Mouse (Mus musculus) forebrain, embryonic 10.5 days (tissue): ENCODE measurements at regions not wholly inside any gene's neighbourhood (a gene's known extent, or its start where the extent isn't known, plus 50 kb on each side); places are given as distances from the start of the nearest gene placed in this dataset.

Source experiments
- DNase-seq: peaks from one replicate; pipeline ENCODE4 v3.0.0-alpha.2; 2017; ENCODE audit warnings: low spot score; ENCODE audit errors: extremely low spot score
- H3K27ac ChIP-seq: fragments of 300-500 bp; sonication (generic); 2 replicates; pipeline ENCODE4 v1.5.1; 2016; ENCODE audit warnings: mild to moderate bottlenecking
- H3K27me3 ChIP-seq: fragments of 300-500 bp; sonication (generic); 2 replicates; pipeline ENCODE4 v1.6.1; 2016; ENCODE audit warnings: mild to moderate bottlenecking; ENCODE audit not compliant: poor library complexity, severe bottlenecking
- H3K36me3 ChIP-seq: fragments of 300-500 bp; sonication (generic); replicated peaks from 2 replicates; pipeline ENCODE4 v1.6.1; 2016; ENCODE audit warnings: mild to moderate bottlenecking, moderate library complexity
- H3K4me1 ChIP-seq: fragments of 300-500 bp; sonication (generic); 2 replicates; pipeline ENCODE4 v1.6.1; 2016
- H3K4me3 ChIP-seq: fragments of 300-500 bp; sonication (generic); 2 replicates; pipeline ENCODE4 v1.5.1; 2016; ENCODE audit warnings: mild to moderate bottlenecking, moderate library complexity
- H3K9me3 ChIP-seq: fragments of 300-500 bp; sonication (generic); 2 replicates; pipeline ENCODE4 v1.6.1; 2016; ENCODE audit warnings: mild to moderate bottlenecking, moderate library complexity
- whole genome bisulfite sequencing: fragments of 180-500 bp; shearing (Covaris S2); methylation state at CpG from one replicate; pipeline ENCODE4 v1.1.7; 2016; 5-methylcytosine and 5-hydroxymethylcytosine counted together

- Histone ChIP-seq H3K9me3 (0 out of 2 replicates have a peak, but pooled peaks cover 2% of the 10 kb centered on the region), H3K4me3 (peak overlapping the region; percentile 70), H3K36me3 (peaks cover 2% of the 10 kb centered on the region; the same call in 1 of the 2 replicates), H3K27ac (peak overlapping the region; percentile 98), H3K4me1 (peaks cover 70% of the 10 kb centered on the region), H3K27me3 (peaks cover 96% of the 10 kb centered on the region)
- peak; percentile 56 for DNase-seq
- WGBS: under 1% methylated on average over 14 of the region's 14 CpGs
These were observed 157.9 kb upstream of the Cypt12 start for GRCm38 (mm10) chr3:17790331-17790730.

- Histone ChIP-seq H3K36me3 (peaks cover 6% of the 10 kb centered on the region; the same call in 1 of the 2 replicates), H3K27me3 (peaks cover 96% of the 10 kb centered on the region), H3K4me1 (peaks cover 70% of the 10 kb centered on the region), H3K4me3 (peak overlapping the region; percentile 70), H3K27ac (peak overlapping the region; percentile 98), H3K9me3 (0 out of 2 replicates have a peak, but pooled peaks cover 2% of the 10 kb centered on the region)
- WGBS: under 1% methylated on average over 12 of the region's 12 CpGs
- DNase-seq: peak; percentile 38
These were observed 157.4 kb upstream of the Cypt12 start for GRCm38 (mm10) chr3:17790816-17791215.

- Histone ChIP-seq H3K9me3 (0 out of 2 replicates have a peak, but pooled peaks cover under 1% of the 10 kb centered on the region), H3K27me3 (peaks cover 96% of the 10 kb centered on the region), H3K4me3 (peak overlapping the region; percentile 70), H3K27ac (peak overlapping the region; percentile 98), H3K36me3 (peaks cover 14% of the 10 kb centered on the region; the same call in 1 of the 2 replicates), H3K4me1 (peaks cover 70% of the 10 kb centered on the region)
- WGBS: 12% methylated on average over 8 of the region's 8 CpGs
- no peak for DNase-seq
These were observed 156.6 kb upstream of the Cypt12 start for GRCm38 (mm10) chr3:17791381-17792320.

GRCm38 (mm10) chr3:17792537-17793039 is 155.6 kb upstream of the Cypt12 start:
- Histone ChIP-seq H3K27ac (peak overlapping the region; percentile 98), H3K27me3 (peaks cover 96% of the 10 kb centered on the region)
- WGBS: 39% methylated on average over 2 of the region's 2 CpGs

GRCm38 (mm10) chr3:17793646-17794250 is 154.5 kb upstream of the Cypt12 start:
- H3K27me3 ChIP-seq: peaks cover 84% of the 10 kb centered on the region
- H3K36me3 ChIP-seq: peaks cover 17% of the 10 kb centered on the region; the same call in 1 of the 2 replicates
- H3K27ac ChIP-seq: peak overlapping the region; percentile 98
- H3K9me3 ChIP-seq: no peaks in the 10 kb centered on the region
- H3K4me3 ChIP-seq: peak overlapping the region; percentile 70
- peak; percentile 74 for DNase-seq
- peaks cover 58% of the 10 kb centered on the region for H3K4me1 ChIP-seq
- WGBS: under 1% methylated on average over 24 of the region's 24 CpGs

More at GRCm38 (mm10) chr3:17792537-17793039, 155.6 kb upstream of the Cypt12 start:
- no peak for DNase-seq
- H3K4me1 ChIP-seq: peaks cover 64% of the 10 kb centered on the region
- H3K4me3 ChIP-seq: peak overlapping the region; percentile 70
- H3K9me3 ChIP-seq: no peaks in the 10 kb centered on the region
- H3K36me3 ChIP-seq: peaks cover 17% of the 10 kb centered on the region; the same call in 1 of the 2 replicates

GRCm38 (mm10) chr3:17794251-17795061 is 153.8 kb upstream of the Cypt12 start:
- WGBS: under 1% methylated on average over 46 of the region's 46 CpGs

GRCm38 (mm10) chr3:17795271-17796260 is 152.6 kb upstream of the Cypt12 start:
- H3K27ac ChIP-seq: peak overlapping the region; percentile 98
- H3K9me3 ChIP-seq: no peaks in the 10 kb centered on the region
- H3K27me3 ChIP-seq: peaks cover 66% of the 10 kb centered on the region
- H3K4me1 ChIP-seq: peaks cover 52% of the 10 kb centered on the region
- peak overlapping the region; percentile 70 for H3K4me3 ChIP-seq
- 17% methylated on average over 24 of the region's 24 CpGs for WGBS
- DNase-seq: no peak
- peaks cover 17% of the 10 kb centered on the region; the same call in 1 of the 2 replicates for H3K36me3 ChIP-seq

More at GRCm38 (mm10) chr3:17794251-17795061, 153.8 kb upstream of the Cypt12 start:
- peak overlapping the region; percentile 98 for H3K27ac ChIP-seq
- DNase-seq: peak; percentile 54
- H3K27me3 ChIP-seq: peaks cover 77% of the 10 kb centered on the region
- peaks cover 17% of the 10 kb centered on the region; the same call in 1 of the 2 replicates for H3K36me3 ChIP-seq
- H3K4me1 ChIP-seq: peaks cover 52% of the 10 kb centered on the region
- no peaks in the 10 kb centered on the region for H3K9me3 ChIP-seq
- peak overlapping the region; percentile 70 for H3K4me3 ChIP-seq

GRCm38 (mm10) chr3:17796766-17797165 is 151.4 kb upstream of the Cypt12 start:
- Histone ChIP-seq H3K9me3 (no peaks in the 10 kb centered on the region), H3K27me3 (peaks cover 54% of the 10 kb centered on the region), H3K4me3 (peak overlapping the region; percentile 70; the same call in 1 of the 2 replicates), H3K4me1 (peaks cover 52% of the 10 kb centered on the region), H3K36me3 (peaks cover 19% of the 10 kb centered on the region; the same call in 1 of the 2 replicates), H3K27ac (peak overlapping the region; percentile 98; the same call in 1 of the 2 replicates)
- DNase-seq: no peak
- WGBS: 40% methylated on average over 3 of the region's 3 CpGs

GRCm38 (mm10) chr3:17798399-17798798 is 149.8 kb upstream of the Cypt12 start:
- no peak overlapping the region for H3K27ac ChIP-seq
- peaks cover 41% of the 10 kb centered on the region for H3K4me1 ChIP-seq
- H3K36me3 ChIP-seq: peaks cover 19% of the 10 kb centered on the region; the same call in 1 of the 2 replicates
- no peaks in the 10 kb centered on the region for H3K9me3 ChIP-seq
- WGBS: 6% methylated on average over 12 of the region's 12 CpGs
- peaks cover 41% of the 10 kb centered on the region for H3K27me3 ChIP-seq
- H3K4me3 ChIP-seq: no peak overlapping the region; the same call in 1 of the 2 replicates
- peak; percentile 68 for DNase-seq

- 73% methylated on average over 6 of the region's 6 CpGs for WGBS
- no peak overlapping the region for H3K4me3 ChIP-seq
- no peak for DNase-seq
- no peak overlapping the region for H3K27ac ChIP-seq
- H3K9me3 ChIP-seq: no peaks in the 10 kb centered on the region
- H3K27me3 ChIP-seq: peaks cover 34% of the 10 kb centered on the region
- H3K36me3 ChIP-seq: peaks cover 19% of the 10 kb centered on the region; the same call in 1 of the 2 replicates
- H3K4me1 ChIP-seq: peaks cover 34% of the 10 kb centered on the region
These were observed 149.1 kb upstream of the Cypt12 start for GRCm38 (mm10) chr3:17799120-17799519.

GRCm38 (mm10) chr3:17800810-17801209 is 147.4 kb upstream of the Cypt12 start:
- peaks cover 13% of the 10 kb centered on the region; the same call in 1 of the 2 replicates for H3K36me3 ChIP-seq
- no peak overlapping the region for H3K4me3 ChIP-seq
- no peaks in the 10 kb centered on the region for H3K9me3 ChIP-seq
- H3K27me3 ChIP-seq: peaks cover 17% of the 10 kb centered on the region
- no peak overlapping the region for H3K27ac ChIP-seq
- 82% methylated on average over 2 of the region's 2 CpGs for WGBS
- peaks cover 17% of the 10 kb centered on the region for H3K4me1 ChIP-seq
- no peak for DNase-seq
